Mouse (Mus musculus) hindbrain, embryonic 10.5 days (tissue): Measurements from ENCODE around the gene Olfr1391. TPM values are rescaled to one million over a fixed set of nuclear protein-coding genes. Genes with fewer than 3 reads are reported as not detected.
"Not testable (repeated sequence)": the region's sequence is repeated elsewhere in the genome, so short reads cannot be mapped to it uniquely, and the experiment has no call there.

Experiments
- DNase-seq: peaks from one replicate; pipeline ENCODE4 v3.0.0-alpha.2; 2017; ENCODE audit warnings: low spot score
- H3K27ac ChIP-seq: fragments of 300-500 bp; sonication (generic); 2 replicates; pipeline ENCODE4 v1.5.1; 2016; ENCODE audit warnings: mild to moderate bottlenecking, moderate library complexity
- H3K27me3 ChIP-seq: fragments of 300-500 bp; sonication (generic); 2 replicates; pipeline ENCODE4 v1.6.1; 2016; ENCODE audit warnings: mild to moderate bottlenecking; ENCODE audit not compliant: poor library complexity, insufficient read depth, severe bottlenecking
- H3K36me3 ChIP-seq: fragments of 300-500 bp; sonication (generic); 2 replicates; pipeline ENCODE4 v1.6.1; 2016; ENCODE audit warnings: mild to moderate bottlenecking, moderate library complexity
- H3K4me1 ChIP-seq: fragments of 300-500 bp; sonication (generic); replicated peaks from 2 replicates; pipeline ENCODE4 v1.6.1; 2016; ENCODE audit warnings: mild to moderate bottlenecking
- H3K4me3 ChIP-seq: fragments of 300-500 bp; sonication (generic); 2 replicates; pipeline ENCODE4 v1.5.1; 2016; ENCODE audit warnings: mild to moderate bottlenecking, moderate library complexity
- H3K9me3 ChIP-seq: fragments of 300-500 bp; sonication (generic); 2 replicates; pipeline ENCODE4 v1.6.1; 2016; ENCODE audit warnings: mild to moderate bottlenecking, moderate library complexity
- WGBS: fragments of 180-500 bp; shearing (Covaris S2); methylation state at CpG from one replicate; pipeline ENCODE4 v1.1.7; 2016; 5-methylcytosine and 5-hydroxymethylcytosine counted together
- polyA plus RNA-seq: library from polyadenylated mRNA; unstranded; fragments of >200 nt; fragmentation: Nextera tagmentation; extraction: Ambion mirVana; gene quantifications from 2 replicates; pipeline ENCODE4 v1.2.1, GENCODE M21; 2016

Olfr1391 gene
- polyA plus RNA-seq, result not detected in 2 replicates

DNA sequence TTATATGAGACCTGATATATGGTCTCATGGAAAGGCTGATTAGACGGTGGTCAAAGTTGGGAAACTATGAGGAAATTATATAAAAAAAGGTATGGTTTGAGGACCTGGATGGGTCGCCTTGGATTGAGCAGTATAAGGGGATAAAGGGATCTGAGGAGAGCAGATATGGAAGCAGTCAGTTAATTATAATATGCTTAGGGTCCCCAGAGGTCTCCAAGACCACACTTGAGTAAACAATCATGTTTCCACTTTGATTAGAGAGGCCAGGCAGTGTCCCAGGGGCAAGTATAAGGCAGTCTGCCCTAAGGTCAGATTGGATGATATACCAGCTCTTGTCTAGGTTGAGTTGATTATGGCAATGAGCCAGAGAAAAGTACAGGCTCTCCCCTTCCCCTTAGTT is at the start of gene Olfr1391:
Olfr1391 (plus strand) TSS at position 301 of the 400 bp plus-strand sequence.
- H3K27me3 ChIP-seq, result no peaks in the 10 kb centered on the region
- H3K36me3 ChIP-seq, result no peaks in the 10 kb centered on the region
- H3K4me3 ChIP-seq, result no peak within 1 kb of the TSS
- no peaks in the 10 kb centered on the region for H3K4me1 ChIP-seq
- H3K9me3 ChIP-seq, result no peaks in the 10 kb centered on the region
- no peak for DNase-seq
- no peak within 1 kb of the TSS for H3K27ac ChIP-seq
- WGBS, result 78% methylated on average over 2 of the region's 2 CpGs

DNA sequence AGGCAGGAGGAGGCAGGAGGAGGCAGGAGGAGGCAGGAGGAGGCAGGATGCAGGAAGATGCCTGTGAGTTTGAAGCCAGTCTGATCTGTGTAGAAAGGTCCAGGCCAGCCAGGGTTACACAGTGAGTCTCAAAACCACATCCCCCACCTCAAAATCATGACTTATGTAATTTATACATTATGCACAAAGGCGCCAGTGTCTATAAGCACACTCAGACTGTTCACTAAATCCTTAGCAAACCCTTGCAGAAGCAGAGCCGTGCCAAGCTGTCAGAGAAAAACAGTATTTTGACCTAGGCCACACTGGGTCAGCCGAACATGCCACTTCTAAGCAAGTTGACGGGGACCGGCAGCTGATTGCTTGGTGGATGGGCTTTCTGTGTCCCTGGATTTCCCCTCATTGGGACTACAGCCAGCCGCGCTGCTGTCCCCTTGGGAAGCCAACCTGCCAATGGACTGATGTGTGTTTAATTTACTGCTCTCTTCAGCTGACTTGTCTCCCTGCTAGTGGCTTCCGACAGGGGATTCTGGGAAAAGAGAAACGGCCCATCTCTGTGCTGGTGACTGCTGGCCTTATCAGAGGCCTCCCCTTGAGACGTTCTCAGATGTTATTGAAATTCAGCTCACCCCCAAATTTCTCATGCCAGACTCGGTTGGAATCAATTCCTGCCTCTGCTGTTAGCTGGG is 48.6 kb upstream of the Olfr1391 start:
- 74% methylated on average over 11 of the region's 11 CpGs for WGBS
- H3K36me3 ChIP-seq, result no peaks in the 10 kb centered on the region
- no peak overlapping the region for H3K4me3 ChIP-seq
- no peaks in the 10 kb centered on the region for H3K27me3 ChIP-seq
- H3K4me1 ChIP-seq, result no peaks in the 10 kb centered on the region
- H3K9me3 ChIP-seq, result no peaks in the 10 kb centered on the region
- no peak overlapping the region for H3K27ac ChIP-seq
- no peak for DNase-seq

DNA sequence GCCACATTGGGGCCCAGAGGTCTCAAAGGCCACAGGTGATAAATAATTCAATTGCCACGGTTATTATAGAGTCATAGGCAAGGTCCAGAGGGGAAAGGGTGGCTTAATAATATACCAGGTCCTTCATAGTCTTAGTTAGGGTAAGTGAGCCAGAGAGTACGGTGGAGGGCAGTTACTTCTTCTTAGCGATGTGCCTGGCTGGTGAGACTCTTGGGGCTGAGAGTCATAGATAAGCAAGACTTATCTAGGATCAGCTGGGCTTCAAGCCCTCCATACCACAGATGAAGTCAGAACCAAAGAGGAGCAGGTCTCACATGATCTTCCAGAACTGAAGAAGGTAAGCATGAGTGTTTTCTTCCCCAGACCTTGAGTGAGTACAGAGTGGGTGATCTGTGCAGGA is 44.3 kb upstream of the Olfr1391 start, which contains the start of gene Olfr1393:
Olfr1393 (plus strand) TSS at position 83 of the 400 bp plus-strand sequence.
- Histone ChIP-seq H3K27ac (no peak within 1 kb of the TSS), H3K9me3 (no peaks in the 10 kb centered on the region), H3K4me3 (no peak within 1 kb of the TSS), H3K4me1 (no peaks in the 10 kb centered on the region), H3K36me3 (no peaks in the 10 kb centered on the region), H3K27me3 (no peaks in the 10 kb centered on the region)
- DNase-seq, result no peak
- 83% methylated on average over 3 of the region's 3 CpGs for WGBS

GRCm38 (mm10) chr11:49284982-49285381 is 37.6 kb upstream of the Olfr1391 start, which contains the start of gene Olfr1392:
Gene Olfr1392 (plus strand): TSS chr11:49285282.
- H3K27ac ChIP-seq, H3K36me3 ChIP-seq, H3K4me3 ChIP-seq, DNase-seq, H3K4me1 ChIP-seq, H3K27me3 ChIP-seq, H3K9me3 ChIP-seq: not testable (repeated sequence)
- 67% methylated on average over 1 of the region's 1 CpGs for WGBS

DNA sequence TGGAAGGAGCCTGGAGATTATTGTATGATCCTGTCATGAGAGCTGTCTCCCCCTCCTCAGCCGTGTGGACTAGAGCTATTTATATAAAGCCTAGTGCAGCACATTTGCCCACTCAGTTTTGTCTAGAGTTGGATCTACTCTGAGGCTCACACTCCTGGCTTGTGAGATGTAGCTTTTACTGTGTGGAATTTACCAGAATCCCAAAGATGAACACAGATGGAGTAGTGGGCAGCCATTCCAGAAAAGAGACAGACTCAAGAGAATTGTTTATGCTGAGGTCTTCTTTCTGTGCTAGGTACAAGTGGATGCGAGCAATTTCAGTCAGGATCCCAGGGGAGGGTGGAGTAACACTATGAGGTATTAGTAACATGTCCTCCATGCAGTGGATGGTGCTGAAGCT is 35.3 kb upstream of the Olfr1391 start:
- no peaks in the 10 kb centered on the region for H3K9me3 ChIP-seq
- DNase-seq, result no peak
- H3K4me3 ChIP-seq, result no peak overlapping the region
- H3K36me3 ChIP-seq, result no peaks in the 10 kb centered on the region
- no peak overlapping the region for H3K27ac ChIP-seq
- 86% methylated on average over 2 of the region's 2 CpGs for WGBS
- no peaks in the 10 kb centered on the region for H3K4me1 ChIP-seq
- H3K27me3 ChIP-seq, result no peaks in the 10 kb centered on the region

DNA sequence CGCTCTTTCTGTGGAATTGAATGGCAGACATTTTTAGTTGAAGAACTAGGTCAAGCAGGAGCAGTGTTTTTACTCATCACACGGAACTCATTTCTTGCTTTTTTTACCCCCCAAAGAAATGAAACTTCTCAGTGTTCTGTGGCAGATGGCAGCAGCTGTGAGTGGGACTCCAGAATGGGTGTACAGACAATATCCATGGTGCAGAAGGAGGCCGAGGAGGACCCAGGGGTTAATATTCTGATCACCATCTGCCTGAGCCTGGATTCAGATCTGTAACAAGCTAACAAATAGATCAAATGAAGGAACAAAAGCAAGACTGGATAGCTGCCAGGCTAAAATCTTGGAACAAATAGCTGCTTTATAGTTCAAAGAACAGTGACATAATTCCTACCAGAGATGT is 29.8 kb upstream of the Olfr1391 start:
- H3K9me3 ChIP-seq, result no peaks in the 10 kb centered on the region
- no peak for DNase-seq
- no peaks in the 10 kb centered on the region for H3K4me1 ChIP-seq
- H3K4me3 ChIP-seq, result no peak overlapping the region
- no peak overlapping the region for H3K27ac ChIP-seq
- 82% methylated on average over 3 of the region's 3 CpGs for WGBS
- no peaks in the 10 kb centered on the region for H3K36me3 ChIP-seq
- H3K27me3 ChIP-seq, result no peaks in the 10 kb centered on the region

GRCm38 (mm10) chr11:49304441-49304840 is 18.1 kb upstream of the Olfr1391 start, which contains the start of gene Olfr10:
Gene Olfr10 (plus strand): TSS chr11:49304741.
- no peak for DNase-seq
- Histone ChIP-seq H3K36me3 (no peaks in the 10 kb centered on the region), H3K4me1 (no peaks in the 10 kb centered on the region), H3K27ac (no peak within 1 kb of the TSS), H3K9me3 (no peaks in the 10 kb centered on the region), H3K27me3 (no peaks in the 10 kb centered on the region), H3K4me3 (no peak within 1 kb of the TSS)

GRCm38 (mm10) chr11:49308547-49308946 is 14.0 kb upstream of the Olfr1391 start:
- not testable (repeated sequence) for H3K4me1 ChIP-seq, H3K27ac ChIP-seq, DNase-seq, H3K9me3 ChIP-seq, H3K36me3 ChIP-seq, H3K27me3 ChIP-seq, H3K4me3 ChIP-seq
- 89% methylated on average over 5 of the region's 5 CpGs for WGBS

GRCm38 (mm10) chr11:49326726-49327125 is 4.2 kb downstream of the Olfr1391 start:
- Histone ChIP-seq H3K27ac (no peak overlapping the region), H3K36me3 (no peaks in the 10 kb centered on the region), H3K27me3 (no peaks in the 10 kb centered on the region), H3K4me3 (no peak overlapping the region), H3K4me1 (no peaks in the 10 kb centered on the region), H3K9me3 (no peaks in the 10 kb centered on the region)
- 80% methylated on average over 3 of the region's 3 CpGs for WGBS
- no peak for DNase-seq

DNA sequence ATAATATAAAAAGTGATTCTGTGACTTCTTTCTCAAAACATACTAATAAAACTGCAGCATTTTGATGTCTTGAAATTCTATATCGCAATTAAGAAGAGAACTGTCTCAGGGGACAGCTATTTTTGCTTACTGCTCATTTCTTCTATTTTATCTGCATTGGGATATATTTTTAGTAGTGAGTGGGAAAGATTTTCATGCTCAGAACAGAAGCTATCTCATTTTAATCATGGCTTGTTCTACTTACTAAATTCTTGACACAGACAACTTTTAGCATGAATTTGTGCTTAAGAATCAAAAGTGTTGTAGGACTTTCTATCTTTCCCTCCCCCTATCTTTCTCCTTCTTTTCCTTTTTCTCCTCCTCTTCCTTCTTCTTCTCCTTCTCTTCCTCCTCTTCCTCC is 7.1 kb downstream of the Olfr1391 start:
- no peak overlapping the region for H3K27ac ChIP-seq
- DNase-seq, result no peak
- WGBS, result 77% methylated on average over 1 of the region's 1 CpGs
- no peaks in the 10 kb centered on the region for H3K9me3 ChIP-seq
- no peaks in the 10 kb centered on the region for H3K4me1 ChIP-seq
- H3K27me3 ChIP-seq, result no peaks in the 10 kb centered on the region
- no peak overlapping the region for H3K4me3 ChIP-seq
- no peaks in the 10 kb centered on the region for H3K36me3 ChIP-seq

DNA sequence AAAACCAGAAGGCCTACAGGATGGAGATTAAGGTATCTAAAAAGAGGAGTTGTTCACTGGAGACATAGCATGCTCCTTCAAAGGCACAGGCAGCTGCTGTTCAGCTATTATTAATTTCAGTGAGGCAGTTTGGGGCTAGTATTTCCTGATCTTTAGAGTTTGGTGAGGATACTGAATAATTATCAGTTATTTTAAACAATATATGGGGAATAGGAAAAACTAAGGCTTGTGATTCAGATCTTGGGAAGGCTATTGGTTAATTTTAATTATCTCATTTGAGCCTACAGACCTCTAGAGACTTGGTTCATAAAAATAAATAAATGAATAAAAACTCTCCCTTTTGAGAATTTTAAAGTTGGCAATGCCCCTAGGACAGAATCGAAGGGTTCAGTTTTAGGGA is 12.3 kb downstream of the Olfr1391 start, which contains the start of gene Olfr1390:
Olfr1390 (plus strand) TSS at position 301 of the 400 bp plus-strand sequence.
- Histone ChIP-seq H3K9me3 (no peaks in the 10 kb centered on the region), H3K36me3 (no peaks in the 10 kb centered on the region), H3K27me3 (no peaks in the 10 kb centered on the region), H3K4me3 (no peak within 1 kb of the TSS), H3K4me1 (no peaks in the 10 kb centered on the region), H3K27ac (no peak within 1 kb of the TSS)
- no peak for DNase-seq
- 94% methylated on average over 1 of the region's 1 CpGs for WGBS

- Histone ChIP-seq H3K36me3 (no peaks in the 10 kb centered on the region), H3K27ac (no peak overlapping the region), H3K4me3 (no peak overlapping the region), H3K4me1 (no peaks in the 10 kb centered on the region), H3K9me3 (no peaks in the 10 kb centered on the region), H3K27me3 (no peaks in the 10 kb centered on the region)
- 78% methylated on average over 4 of the region's 4 CpGs for WGBS
- DNase-seq, result no peak
Observed at GRCm38 (mm10) chr11:49337150-49337832, 14.7 kb downstream of the Olfr1391 start.
